Mouse (Mus musculus) liver, embryonic 12.5 days (tissue): ENCODE data around the gene Gm8257. TPM values are rescaled to one million over a fixed set of nuclear protein-coding genes. Genes with fewer than 3 reads are reported as not detected.
"Not testable (repeated sequence)": the region's sequence is repeated elsewhere in the genome, so short reads cannot be mapped to it uniquely, and the experiment has no call there.

Experiments
- ATAC-seq: fragments of 200-750 bp; cut with Nextera tagmentation; 2 replicates; pipeline ENCODE4 v1.8.0; 2017; ENCODE audit warnings: moderate number of reproducible peaks, mild to moderate bottlenecking, moderate library complexity
- H3K27ac ChIP-seq: fragments of 300-500 bp; sonication (generic); 2 replicates; pipeline ENCODE4 v1.5.1; 2016; ENCODE audit warnings: mild to moderate bottlenecking
- H3K27me3 ChIP-seq: fragments of 300-500 bp; sonication (generic); replicated peaks from 2 replicates; pipeline ENCODE4 v1.6.1; 2016; ENCODE audit warnings: mild to moderate bottlenecking, moderate library complexity
- H3K36me3 ChIP-seq: fragments of 300-500 bp; sonication (generic); 2 replicates; pipeline ENCODE4 v1.6.1; 2016; ENCODE audit warnings: mild to moderate bottlenecking, moderate library complexity
- H3K4me1 ChIP-seq: fragments of 300-500 bp; sonication (generic); 2 replicates; pipeline ENCODE4 v1.6.1; 2016
- H3K4me2 ChIP-seq: fragments of 300-500 bp; sonication (generic); 2 replicates; pipeline ENCODE4 v1.6.1; 2016; ENCODE audit warnings: mild to moderate bottlenecking, moderate library complexity
- H3K4me3 ChIP-seq: fragments of 300-500 bp; sonication (generic); 2 replicates; pipeline ENCODE4 v1.5.1; 2016; ENCODE audit warnings: mild to moderate bottlenecking, moderate library complexity
- H3K9ac ChIP-seq: fragments of 300-500 bp; sonication (generic); 2 replicates; pipeline ENCODE4 v1.6.1; 2016; ENCODE audit warnings: mild to moderate bottlenecking, moderate library complexity
- H3K9me3 ChIP-seq: fragments of 300-500 bp; sonication (generic); replicated peaks from 2 replicates; pipeline ENCODE4 v1.6.1; 2016; ENCODE audit warnings: mild to moderate bottlenecking, moderate library complexity
- WGBS: fragments of 180-500 bp; shearing (Covaris S2); methylation state at CpG from one replicate; pipeline ENCODE4 v1.1.7; 2016; ENCODE audit not compliant: insufficient replicate concordance; 5-methylcytosine and 5-hydroxymethylcytosine counted together
- polyA plus RNA-seq: library from polyadenylated mRNA; unstranded; fragments of >200 nt; fragmentation: Nextera tagmentation; extraction: Ambion mirVana; gene quantifications from 2 replicates; pipeline ENCODE4 v1.2.1, GENCODE M21; 2016

The Gm8257 gene
- polyA plus RNA-seq = not detected in 2 replicates

DNA sequence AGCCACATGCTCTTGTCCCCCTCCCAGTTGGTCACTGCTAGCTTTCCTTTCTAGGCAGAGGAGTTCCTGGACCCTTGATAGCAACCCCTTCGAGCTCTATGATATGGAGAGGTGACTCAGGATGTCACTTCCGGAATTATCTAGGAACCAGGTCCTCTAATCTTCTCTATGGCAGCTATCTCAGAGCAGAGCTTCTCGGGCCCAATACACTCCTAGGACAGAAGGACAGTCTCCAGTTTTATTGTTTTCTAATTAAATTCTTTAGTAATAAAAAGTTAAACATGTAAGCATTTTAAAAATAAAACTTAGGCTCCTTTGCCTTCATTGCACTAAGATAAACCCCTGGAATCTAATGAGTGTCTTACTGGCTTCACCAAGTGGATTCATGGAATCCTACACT is at the start of gene Gm8257:
TSS of gene Gm8257 (minus strand) at position 101 of the 400 bp plus-strand sequence.
- not testable (repeated sequence) for H3K9ac ChIP-seq, H3K4me3 ChIP-seq, H3K27ac ChIP-seq, H3K4me2 ChIP-seq, H3K27me3 ChIP-seq, H3K4me1 ChIP-seq, H3K9me3 ChIP-seq, H3K36me3 ChIP-seq, ATAC-seq
- 52% methylated on average over 3 of the region's 3 CpGs for WGBS

DNA sequence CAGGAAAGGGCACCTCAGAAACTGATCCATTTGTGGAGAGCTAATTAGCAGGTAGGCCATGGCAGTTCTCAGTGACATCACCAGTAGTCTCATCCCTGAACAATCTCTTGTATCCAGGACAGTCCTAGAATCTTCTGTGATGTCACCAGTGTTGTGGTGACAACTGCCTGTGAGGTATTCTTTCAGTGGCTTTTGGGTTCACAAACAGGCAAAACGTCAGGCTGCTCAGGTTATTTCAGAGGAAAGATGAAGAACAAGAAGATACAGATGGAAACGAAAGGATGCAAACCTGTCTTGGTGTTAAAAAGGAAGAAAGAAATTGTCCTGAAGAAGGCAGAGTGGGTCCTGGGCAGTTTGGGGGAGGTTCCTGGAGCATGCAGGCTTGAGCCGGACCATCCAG is 44.0 kb upstream of the Gm8257 start, which contains the start of gene Gm8267:
TSS of gene Gm8267 (minus strand) at position 101 of the 400 bp plus-strand sequence.
- Histone ChIP-seq H3K27ac (no peak within 1 kb of the TSS), H3K9ac (no peak within 1 kb of the TSS), H3K4me3 (no peak within 1 kb of the TSS), H3K4me2 (no peak within 1 kb of the TSS), H3K4me1 (no peaks in the 10 kb centered on the region), H3K9me3 (no peaks in the 10 kb centered on the region), H3K36me3 (no peaks in the 10 kb centered on the region), H3K27me3 (no peaks in the 10 kb centered on the region)
- ATAC-seq = no peak
- 63% methylated on average over 3 of the region's 3 CpGs for WGBS

DNA sequence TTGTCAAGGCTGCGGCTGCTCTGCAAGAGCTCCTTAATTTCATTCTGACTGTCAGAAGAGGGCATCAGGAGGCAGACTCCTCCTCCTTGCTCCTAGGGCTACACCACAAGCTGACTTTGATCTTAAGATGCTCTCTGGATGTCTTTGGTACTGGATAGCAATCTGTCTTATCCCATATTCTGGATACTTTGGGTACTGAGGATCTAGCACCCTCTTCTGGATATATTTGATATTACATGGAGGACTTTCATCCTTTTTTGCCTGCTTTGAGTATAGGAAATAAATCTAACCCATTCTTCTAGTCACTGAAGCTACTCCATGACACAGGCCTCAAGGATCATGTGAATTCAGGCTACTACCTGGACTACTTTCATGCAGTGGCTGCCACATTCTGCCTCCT is 36.5 kb upstream of the Gm8257 start:
- not testable (repeated sequence) for H3K27me3 ChIP-seq, H3K4me2 ChIP-seq, H3K9me3 ChIP-seq, H3K27ac ChIP-seq, H3K36me3 ChIP-seq, H3K9ac ChIP-seq, H3K4me3 ChIP-seq, H3K4me1 ChIP-seq, ATAC-seq
- 57% methylated on average over 1 of the region's 1 CpGs for WGBS

DNA sequence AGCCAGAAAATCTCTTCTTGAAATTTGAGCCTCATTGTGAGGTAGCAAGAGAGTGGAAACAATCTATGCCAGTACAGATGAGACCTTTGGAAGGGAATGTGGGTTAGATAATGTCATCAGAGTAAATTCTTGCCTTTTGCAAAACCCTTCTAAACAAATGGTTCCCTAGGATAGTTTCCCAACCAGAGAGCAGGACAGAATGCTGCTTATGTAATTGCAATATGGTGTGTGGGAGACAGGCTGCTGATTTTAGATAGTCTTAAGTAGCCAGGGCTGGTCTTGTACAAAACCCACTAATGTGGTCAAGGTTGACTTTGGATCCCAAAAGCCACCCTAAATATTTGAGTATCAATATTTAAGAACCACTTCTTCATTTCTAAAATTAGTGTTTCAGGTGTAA is 24.5 kb upstream of the Gm8257 start:
- not testable (repeated sequence) for H3K9me3 ChIP-seq, ATAC-seq, H3K4me2 ChIP-seq, H3K36me3 ChIP-seq, H3K27ac ChIP-seq, H3K27me3 ChIP-seq, H3K9ac ChIP-seq, H3K4me1 ChIP-seq, H3K4me3 ChIP-seq

DNA sequence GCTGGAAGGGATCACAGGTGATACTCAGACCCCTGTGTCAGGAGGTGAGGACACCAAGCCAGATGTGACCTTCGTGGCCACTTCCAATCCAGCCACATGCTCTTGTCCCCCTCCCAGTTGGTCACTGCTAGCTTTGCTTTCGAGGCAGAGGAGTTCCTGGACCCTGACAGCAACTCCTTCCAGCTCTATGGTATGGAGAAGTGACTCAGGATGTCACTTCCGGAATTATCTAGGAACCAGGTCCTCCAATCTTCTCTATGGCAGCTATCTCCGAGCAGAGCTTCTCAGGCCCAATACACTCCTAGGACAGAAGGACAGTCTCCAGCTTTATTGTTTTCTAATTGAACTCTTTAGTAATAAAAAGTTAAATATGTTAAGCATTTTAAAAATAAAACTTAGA is 78.5 kb downstream of the Gm8257 start, which contains the start of gene Gm5624:
TSS of gene Gm5624 (minus strand) at position 202 of the 400 bp plus-strand sequence.
- not testable (repeated sequence) for H3K9ac ChIP-seq, ATAC-seq
- 53% methylated on average over 4 of the region's 4 CpGs for WGBS

More for the DNA sequence above, 78.5 kb downstream of the Gm8257 start, which contains the start of gene Gm5624:
- not testable (repeated sequence) for H3K4me2 ChIP-seq, H3K9me3 ChIP-seq, H3K27ac ChIP-seq, H3K36me3 ChIP-seq, H3K27me3 ChIP-seq, H3K4me3 ChIP-seq, H3K4me1 ChIP-seq

Other genes with a start within 250 kb of the Gm8257 start
- not detected in 2 replicates for gene BC061237, start 214.0 kb downstream of the Gm8257 start, polyA plus RNA-seq
- not detected in 2 replicates for gene Gm17093, start 188.2 kb downstream of the Gm8257 start, polyA plus RNA-seq
- not detected in 2 replicates for gene Gm8247, start 123.3 kb downstream of the Gm8257 start, polyA plus RNA-seq
- gene Gm5624, start 78.5 kb downstream of the Gm8257 start, polyA plus RNA-seq = not detected in 2 replicates
- gene Gm8267, start 43.9 kb upstream of the Gm8257 start, polyA plus RNA-seq = not detected in 2 replicates
- not detected in 2 replicates for gene Ptgdr, start 152.9 kb upstream of the Gm8257 start, polyA plus RNA-seq